Mouse (Mus musculus): ENCODE data around the gene Fam83g.

GRCm38 (mm10) chr11:61655649-61656048 lies 28.2 kb upstream of the Fam83g start:
- TF ChIP-seq CTCF (IDR thresholded peaks at IDR 0.05; ENCODE audit: low read depth, low read length) = no peak
- no peak for TF ChIP-seq GATA1 (IDR thresholded peaks at IDR 0.05; ENCODE audit: borderline replicate concordance, low read length)
